Mouse (Mus musculus) layer of hippocampus, postnatal 14 days (tissue): Measurements from ENCODE around the gene Aff3. TPM values are rescaled to one million over a fixed set of nuclear protein-coding genes. Genes with fewer than 3 reads are reported as not detected.

Experiments
- DNase-seq, 2 experiments: peaks; one replicate each; pipeline ENCODE4 v3.0.0; 2021 to 2022; ENCODE audit warnings: low spot score in 2 of 2, mixed read lengths in 1 of 2
- total RNA-seq, 2 experiments: library from RNA; stranded (reverse); gene quantifications; 2 replicates each; pipeline ENCODE4 v1.2.3; 2021

The Aff3 gene
- total RNA-seq, 2 experiments from 2014 or later: 91.4 to 99.9 TPM

- DNase-seq: no peak
Observed at GRCm38 (mm10) chr1:38658376-38658775, 6.4 kb downstream of the Aff3 start.

- DNase-seq: no peak
Observed at GRCm38 (mm10) chr1:38657606-38658005, 7.1 kb downstream of the Aff3 start.

- no peak for DNase-seq
Observed at GRCm38 (mm10) chr1:38654981-38655540, 9.7 kb downstream of the Aff3 start.

- DNase-seq: no peak
Observed at GRCm38 (mm10) chr1:38650031-38650430, 14.7 kb downstream of the Aff3 start.

- DNase-seq: no peak
Observed at GRCm38 (mm10) chr1:38649174-38649573, 15.6 kb downstream of the Aff3 start.

GRCm38 (mm10) chr1:38642288-38642687 is 22.5 kb downstream of the Aff3 start:
- DNase-seq: no peak

- DNase-seq: no peak
Observed at GRCm38 (mm10) chr1:38639669-38640068, 25.1 kb downstream of the Aff3 start.

GRCm38 (mm10) chr1:38635596-38635995 is 29.2 kb downstream of the Aff3 start:
- DNase-seq: no peak

- no peak for DNase-seq
Observed at GRCm38 (mm10) chr1:38634081-38634480, 30.7 kb downstream of the Aff3 start.

GRCm38 (mm10) chr1:38632461-38633180 is 32.1 kb downstream of the Aff3 start:
- DNase-seq: peak in 1 of 2 experiments; percentile 22

GRCm38 (mm10) chr1:38631501-38632279 is 33.1 kb downstream of the Aff3 start:
- DNase-seq: no peak

- no peak for DNase-seq
Observed at GRCm38 (mm10) chr1:38628901-38629585, 35.7 kb downstream of the Aff3 start.

GRCm38 (mm10) chr1:38628426-38628825 is 36.3 kb downstream of the Aff3 start:
- DNase-seq: no peak

- DNase-seq: peak; percentile 49 to 55
Observed at GRCm38 (mm10) chr1:38627683-38628361, 36.9 kb downstream of the Aff3 start.

- peak in 1 of 2 experiments; percentile 45 for DNase-seq
Observed at GRCm38 (mm10) chr1:38626739-38627661, 37.8 kb downstream of the Aff3 start.

- DNase-seq: no peak
Observed at GRCm38 (mm10) chr1:38626388-38626738, 38.4 kb downstream of the Aff3 start.

GRCm38 (mm10) chr1:38621840-38622239 is 42.9 kb downstream of the Aff3 start:
- no peak for DNase-seq

- no peak for DNase-seq
Observed at GRCm38 (mm10) chr1:38620401-38620800, 44.4 kb downstream of the Aff3 start.

GRCm38 (mm10) chr1:38606741-38607140 is 58.0 kb downstream of the Aff3 start:
- DNase-seq: no peak

GRCm38 (mm10) chr1:38605426-38605825 is 59.3 kb downstream of the Aff3 start:
- no peak for DNase-seq
